Mouse (Mus musculus) G1E (cell line): ENCODE data around the gene Slc30a7.

Experiments used
- CTCF ChIP-seq: IDR thresholded peaks from 2 replicates; pipeline ENCODE4 v1.5.1; 2012; ENCODE audit warnings: low read depth, low read length, inconsistent platforms, mixed read lengths
- GATA1 ChIP-seq: IDR thresholded peaks from 2 replicates; pipeline ENCODE4 v1.6.1; 2012; ENCODE audit warnings: borderline replicate concordance, low read length, inconsistent platforms, mixed read lengths
- GATA2 ChIP-seq: IDR thresholded peaks from 2 replicates; pipeline ENCODE4 v1.6.1; 2012; ENCODE audit warnings: low read depth, low read length, inconsistent platforms, borderline replicate concordance
- POLR2AphosphoS5 ChIP-seq: IDR thresholded peaks from 2 replicates; pipeline ENCODE4 v1.6.1; 2012; ENCODE audit warnings: low read depth, low read length, inconsistent platforms; ENCODE audit not compliant: insufficient replicate concordance
- TAL1 ChIP-seq: conservative IDR thresholded peaks from 2 replicates; pipeline ENCODE4 v1.6.1; 2012; ENCODE audit warnings: low read depth, low read length, inconsistent platforms, mixed read lengths

DNA sequence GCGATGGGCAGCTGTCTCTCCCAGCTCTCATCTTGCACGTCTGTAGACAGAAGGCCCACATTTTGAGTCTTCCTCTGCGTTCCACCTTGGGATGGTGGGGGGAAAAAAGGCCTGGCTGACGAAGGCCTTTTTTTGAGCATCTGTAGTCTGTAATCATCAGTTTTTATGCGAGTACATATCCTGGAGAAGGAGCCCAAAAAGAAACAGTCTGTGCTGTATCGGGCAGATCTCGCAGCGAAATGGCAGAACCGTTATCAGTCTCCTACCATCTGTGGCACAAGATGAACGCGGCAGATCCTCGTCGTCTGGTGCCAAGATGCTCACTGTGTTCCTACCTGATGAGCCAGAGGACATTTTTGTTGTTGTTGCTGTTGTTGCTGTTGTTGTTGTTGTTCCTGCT, 8.9 kb upstream of the Slc30a7 start:
- TF ChIP-seq CTCF, result no peak
- TF ChIP-seq POLR2AphosphoS5, result no peak
- TF ChIP-seq GATA1, result no peak
- TF ChIP-seq TAL1, result no peak
- TF ChIP-seq GATA2, result no peak
